Mouse (Mus musculus): ENCODE results near the gene Flnc.

DNA sequence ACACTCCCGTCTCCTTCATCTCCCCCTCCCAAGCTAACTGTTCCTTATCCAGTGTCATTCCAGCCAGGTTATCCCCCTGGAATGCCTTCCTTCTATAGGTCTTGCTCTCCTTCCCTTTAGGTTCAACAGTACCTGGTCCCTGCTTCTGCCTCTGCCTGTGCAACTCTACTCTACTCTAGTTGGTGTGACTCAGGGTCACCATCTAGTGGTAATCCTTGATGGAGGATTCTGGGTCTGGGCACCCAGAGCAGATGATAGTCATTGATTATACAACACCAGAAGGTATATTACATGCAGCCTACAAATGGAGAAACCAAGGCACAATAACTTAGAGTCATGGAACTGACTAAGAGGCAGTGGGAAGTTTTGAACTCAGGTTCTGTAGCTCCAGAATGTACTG lies 68.5 kb downstream of the Flnc start:
- TF ChIP-seq CTCF (IDR thresholded peaks at IDR 0.05; ENCODE audit: extremely low read depth, insufficient read length, insufficient replicate concordance, low read depth, low read length), result no peak
- no peak for TF ChIP-seq POLR2A (IDR thresholded peaks at IDR 0.05; ENCODE audit: low read depth, low read length)

Data from small intestine, adult 2 months (tissue).